Mouse (Mus musculus) Patski (cell line): ENCODE measurements around the gene Galnt7. TPM values are rescaled to one million over a fixed set of nuclear protein-coding genes. Genes with fewer than 3 reads are reported as not detected.
"Not testable (repeated sequence)": the region's sequence is repeated elsewhere in the genome, so short reads cannot be mapped to it uniquely, and the experiment has no call there.

ENCODE experiments used
- ATAC-seq: fragments of 100-300 bp; one replicate; pipeline ENCODE4 v1.8.0; 2021
- CTCF ChIA-PET: fragments of 350-600 bp; sonication (Branson Sonifier 250); formaldehyde crosslinking; loops from one replicate; lab custom pipeline; 2022; ENCODE audit warnings: inconsistent platforms; lab: Charles Lee
- POLR2A ChIA-PET: fragments of 350-600 bp; sonication (Branson Sonifier 250); formaldehyde crosslinking; loops from one replicate; lab custom pipeline; 2022; ENCODE audit warnings: antibody characterized with exemption, inconsistent platforms; lab: Charles Lee
- DNase-seq: peaks from one replicate; pipeline ENCODE4 v3.0.0-alpha.2; 2011; ENCODE audit warnings: low read depth, low spot score
- H3K27me3 ChIP-seq: fragments of 371-371 bp; one replicate; pipeline ENCODE4 v1.5.1; 2021
- CTCF ChIP-seq: fragments of 100-300 bp; IDR thresholded peaks from one replicate; pipeline ENCODE4 v1.5.1; 2021
- in situ Hi-C: fragments of 300-500 bp; cut with MboI; formaldehyde crosslinking; loops from 3 replicates; pipeline ENCODE4 v1.11.1; 2018; ENCODE audit warnings: low pct_unique_long_range_greater_than_20kb, mixed read lengths
- polyA plus RNA-seq: library from polyadenylated mRNA; unstranded; gene quantifications from one replicate; pipeline ENCODE4 v1.2.3, GENCODE M21; 2021

Gene Galnt7
- polyA plus RNA-seq, 1 experiment from 2014 or later: 21.8 TPM

DNA sequence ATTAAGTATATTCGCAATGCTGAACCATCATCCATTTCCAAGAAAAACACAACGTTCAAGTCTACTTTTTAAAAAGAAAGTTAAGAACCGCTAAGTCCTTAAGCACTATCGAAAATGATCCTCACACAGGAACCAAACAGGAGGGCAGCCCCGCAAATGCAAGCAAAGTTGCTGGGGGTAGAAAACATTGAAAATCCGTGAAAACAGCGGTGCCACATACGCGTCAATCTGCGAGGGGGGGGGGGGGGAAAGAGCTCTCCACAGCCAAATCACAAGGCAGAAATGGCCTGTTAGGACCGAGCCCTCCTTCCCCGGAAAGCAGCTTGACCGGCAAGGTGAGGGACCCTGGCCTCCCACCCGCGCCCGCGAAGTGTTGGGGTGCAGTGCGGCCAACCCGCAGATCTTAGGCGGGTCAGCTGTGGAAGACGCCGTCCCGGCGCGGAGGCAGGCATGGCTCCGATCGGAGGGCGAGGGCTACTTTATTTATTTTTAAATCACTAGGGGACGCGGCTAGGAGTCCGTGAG, 142.0 kb downstream of the Galnt7 start:
- ChIA-PET CTCF (no interaction called here), POLR2A (interaction anchor here (1.1 to 1.9 kb wide), 2 partner anchors 23 to 25 kb away, joined by 3 to 9 read pairs; partner anchors contain the start of gene Sap30)
- in situ Hi-C loops: no loop called here
- DNase-seq: no peak
- TF ChIP-seq CTCF: no peak
- no peaks in the 10 kb centered on the region for H3K27me3 ChIP-seq
- ATAC-seq: no peak

DNA sequence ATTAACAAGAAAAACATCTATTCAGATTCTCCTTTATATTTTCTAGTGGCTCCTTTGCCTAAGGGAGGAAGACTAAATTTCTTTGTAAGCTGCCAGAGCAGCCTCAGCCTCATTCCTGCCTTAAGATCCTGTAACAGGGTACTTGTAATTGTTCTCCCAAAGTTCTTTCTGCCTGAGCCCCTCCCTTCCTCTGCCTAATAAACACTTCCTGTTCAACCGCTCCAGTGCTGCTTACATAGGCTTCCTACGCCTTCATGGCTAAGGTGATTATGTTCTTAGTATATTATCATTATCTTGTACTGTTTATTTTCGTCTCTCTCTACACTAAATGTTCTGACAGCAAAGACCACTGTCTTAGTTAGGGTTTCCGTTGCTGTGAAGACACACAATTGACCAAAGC, 144.2 kb downstream of the Galnt7 start:
- DNase-seq: no peak
- H3K27me3 ChIP-seq: no peaks in the 10 kb centered on the region
- in situ Hi-C loops: no loop called here
- ATAC-seq: no peak
- POLR2A ChIA-PET: no interaction called here
- CTCF ChIA-PET: interaction anchor here (0.9 kb wide), 1 partner anchor 10 kb away, joined by 3 read pairs; no protein-coding TSS in a partner anchor
- no peak for TF ChIP-seq CTCF

DNA sequence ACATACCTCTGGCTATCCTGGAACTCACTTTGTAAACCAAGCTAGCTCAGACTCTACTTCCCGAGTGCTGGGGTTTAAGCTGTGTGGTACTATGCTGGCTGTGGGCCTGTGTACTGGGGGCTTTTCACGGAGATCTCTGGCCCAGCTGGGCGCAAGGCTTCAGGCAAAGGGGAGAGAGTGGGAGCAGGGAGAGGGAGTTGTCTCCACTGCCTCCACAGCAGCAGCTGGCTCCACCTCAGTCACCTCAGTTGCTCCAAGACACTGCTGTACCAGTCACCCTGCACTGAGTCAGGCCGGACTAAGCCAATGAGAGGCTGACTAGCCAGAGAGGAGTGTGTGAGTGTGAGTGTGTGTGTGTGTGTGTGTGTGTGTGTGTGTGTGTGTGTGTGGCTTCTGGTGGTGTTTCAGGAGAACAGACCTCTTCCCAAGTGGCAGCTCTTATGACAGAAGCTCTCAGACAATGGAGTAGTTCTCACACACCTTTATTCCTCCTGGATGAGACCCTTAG, 145.2 kb downstream of the Galnt7 start:
- in situ Hi-C loops: no loop called here
- DNase-seq: no peak
- POLR2A ChIA-PET: no interaction called here

GRCm38 (mm10) chr8:57505500-57505899, 147.3 kb downstream of the Galnt7 start:
- POLR2A ChIA-PET, in situ Hi-C loops, CTCF ChIA-PET, DNase-seq, ATAC-seq, H3K27me3 ChIP-seq: not testable (repeated sequence)

More for the DNA sequence above, 145.2 kb downstream of the Galnt7 start:
- CTCF ChIA-PET: interaction anchor here (1.1 kb wide), 1 partner anchor 80 kb away, joined by 3 read pairs; no protein-coding TSS in a partner anchor
- no peak for TF ChIP-seq CTCF
- no peaks in the 10 kb centered on the region for H3K27me3 ChIP-seq
- no peak for ATAC-seq

GRCm38 (mm10) chr8:57503641-57504040, 149.2 kb downstream of the Galnt7 start:
- DNase-seq: no peak
- CTCF ChIA-PET: interaction anchor here (1.0 to 1.5 kb wide), 3 partner anchors 9 to 28 kb away, joined by 3 to 6 read pairs (median 3); no protein-coding TSS in a partner anchor
- in situ Hi-C loops: no loop called here
- TF ChIP-seq CTCF: no peak
- POLR2A ChIA-PET: no interaction called here
- H3K27me3 ChIP-seq: no peaks in the 10 kb centered on the region
- ATAC-seq: no peak

DNA sequence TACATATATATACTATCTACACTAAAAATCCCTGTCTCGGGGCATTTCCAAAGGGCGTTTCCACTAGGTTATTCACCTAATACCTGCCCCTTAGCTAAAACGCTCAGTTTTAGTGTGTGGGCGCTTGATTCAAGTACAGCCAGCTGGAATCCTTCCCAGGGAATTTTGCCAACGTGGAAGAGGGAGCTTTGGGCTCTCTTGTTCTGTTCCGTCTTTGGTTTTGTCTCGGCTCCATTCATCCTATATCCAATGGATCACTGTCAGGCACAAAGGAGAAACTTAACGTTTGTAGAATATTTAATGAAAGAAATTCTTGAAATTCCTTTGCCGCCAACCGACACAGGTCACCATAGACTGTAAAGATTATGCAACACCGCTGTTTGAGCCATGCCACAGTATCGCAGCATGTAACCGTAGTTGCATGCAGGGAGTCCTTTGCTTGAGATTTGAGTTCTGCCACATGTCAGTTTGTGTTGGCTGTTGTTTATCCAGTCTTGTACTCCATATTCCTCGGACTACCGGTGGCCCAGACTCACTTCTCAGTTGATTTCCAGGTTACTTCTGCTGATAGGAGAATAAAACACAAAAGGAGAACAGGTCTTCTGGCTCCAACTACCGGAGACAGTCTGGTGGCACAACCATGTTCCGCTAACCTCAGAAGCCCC, 153.9 kb downstream of the Galnt7 start:
- ChIA-PET CTCF (interaction anchor here (1.2 kb wide), 1 partner anchor 10 kb away, joined by 3 read pairs; no protein-coding TSS in a partner anchor), POLR2A (interaction anchor here (1.0 to 1.6 kb wide), 2 partner anchors 10 to 11 kb away, joined by 3 read pairs; partner anchors contain the start of gene Sap30)
- no peaks in the 10 kb centered on the region for H3K27me3 ChIP-seq
- TF ChIP-seq CTCF: no peak
- DNase-seq: no peak
- in situ Hi-C loops: no loop called here
- no peak for ATAC-seq

GRCm38 (mm10) chr8:57498494-57498846, 154.4 kb downstream of the Galnt7 start:
- DNase-seq: no peak
- H3K27me3 ChIP-seq: no peaks in the 10 kb centered on the region
- ATAC-seq: no peak
- CTCF ChIA-PET: interaction anchor here (1.2 kb wide), 1 partner anchor 11 kb away, joined by 3 read pairs; no protein-coding TSS in a partner anchor
- POLR2A ChIA-PET: interaction anchor here (1.0 to 1.6 kb wide), 2 partner anchors 9 to 11 kb away, joined by 3 read pairs; partner anchors contain the start of gene Sap30
- in situ Hi-C loops: no loop called here
- no peak for TF ChIP-seq CTCF

GRCm38 (mm10) chr8:57491873-57492272, 161.0 kb downstream of the Galnt7 start:
- no peak for TF ChIP-seq CTCF
- ATAC-seq (no peak), DNase-seq (no peak)
- CTCF ChIA-PET: no interaction called here
- POLR2A ChIA-PET: no interaction called here
- in situ Hi-C loops: no loop called here
- H3K27me3 ChIP-seq: no peaks in the 10 kb centered on the region

- ATAC-seq (no peak), DNase-seq (no peak)
- in situ Hi-C loops: loop anchor here (5.0 kb wide), 1 partner anchor 58 kb away; no protein-coding TSS in a partner anchor
- POLR2A ChIA-PET: interaction anchor here (1.3 to 1.6 kb wide), 2 partner anchors 9 to 17 kb away, joined by 3 read pairs; no protein-coding TSS in a partner anchor
- H3K27me3 ChIP-seq: no peaks in the 10 kb centered on the region
- TF ChIP-seq CTCF: no peak
- CTCF ChIA-PET: no interaction called here
Measured at GRCm38 (mm10) chr8:57489896-57490295, 162.9 kb downstream of the Galnt7 start.

GRCm38 (mm10) chr8:57489366-57489765, 163.5 kb downstream of the Galnt7 start:
- TF ChIP-seq CTCF: no peak
- DNase-seq: no peak
- no peaks in the 10 kb centered on the region for H3K27me3 ChIP-seq
- in situ Hi-C loops: loop anchor here (5.0 kb wide), 1 partner anchor 57 kb away; no protein-coding TSS in a partner anchor
- no peak for ATAC-seq
- ChIA-PET CTCF (interaction anchor here (1.0 kb wide), 1 partner anchor 56 kb away, joined by 3 read pairs; no protein-coding TSS in a partner anchor), POLR2A (interaction anchor here (1.3 to 2.2 kb wide), 3 partner anchors 9 to 22 kb away, joined by 3 to 9 read pairs (median 3); partner anchors contain the start of gene Hmgb2)
